In the genomic region with DNA sequence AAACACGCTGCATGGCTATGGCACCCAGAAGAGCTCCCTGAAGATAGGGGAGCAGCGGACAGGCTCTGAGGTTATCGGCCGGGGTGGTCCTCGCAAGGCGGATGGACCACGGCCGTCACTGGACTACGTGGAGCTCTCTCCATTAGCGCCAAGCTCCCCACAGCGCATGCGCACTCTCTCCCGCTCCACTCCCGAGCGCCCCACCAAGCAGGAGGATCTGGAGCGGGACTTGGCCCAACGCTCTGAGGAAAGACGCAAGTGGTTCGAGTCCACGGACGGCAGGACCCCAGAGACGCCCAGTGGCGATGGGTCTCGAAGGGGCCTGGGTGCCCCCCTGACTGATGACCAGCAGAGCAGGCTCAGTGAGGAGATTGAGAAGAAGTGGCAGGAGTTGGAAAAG, we compare ENCODE assay signal across 14 mouse cellular contexts. TPM values are rescaled to one million over a fixed set of nuclear protein-coding genes. Genes with fewer than 3 reads are reported as not detected.
A peak's percentile ranks its signal among the peaks of the same experiment; 100 is the strongest.
DNase-seq lines count a peak whose midpoint lies in the region.
"Had no signal": no experiment of that assay in that cellular context is flagged by ENCODE, and none has a peak within 500 bp of the region (broad histone marks: within the 10 kb centered on the region; RNA-seq: fewer than 3 reads in every experiment).

No protein-coding gene starts in this region.

- intact Hi-C loops in heart, postnatal 25 days (cut with DNase I), result no loop called here

- DNase-seq in heart, adult 11 months, result peak; percentile 88
- DNase-seq in heart, postnatal 25 days (ENCODE audit: low spot score), result no peak
- peak; percentile 32 for DNase-seq in ES-CJ7 (ENCODE audit: low read depth, low spot score)
- peak; percentile 67 for DNase-seq in R1 (ENCODE audit: low read depth, low spot score)
- no peak for DNase-seq in right cerebral cortex, postnatal 4 days
- no peak for DNase-seq in kidney, postnatal 4 days
- no peak for DNase-seq in thymus, postnatal 36 days
- DNase-seq: adrenal gland, adult 8-10 months; adrenal gland, postnatal 36 days; cerebellum, adult 11 months; cerebellum, adult 9-10 months; cerebellum, postnatal 25 days; forebrain, postnatal 0 days had no signal

RNA-seq across cellular contexts. Expression of a gene that starts 35.3 kb away (rescaled TPM):
- 10 to 100 TPM; 95.9 to 98.4 TPM for total RNA-seq in heart, postnatal 25 days (2021)

RNA-seq across cellular contexts. Expression of a gene that starts 45.4 kb away (rescaled TPM):
- 10 to 100 TPM; 36.0 to 39.8 TPM for total RNA-seq in heart, postnatal 25 days (2021)

RNA-seq across cellular contexts. Expression of a gene that starts 48.8 kb away (rescaled TPM):
- total RNA-seq in heart, postnatal 25 days (2021), result not detected
- total RNA-seq: G1E had no signal

RNA-seq across cellular contexts. Expression of a gene that starts 58.2 kb away (rescaled TPM):
- total RNA-seq in heart, postnatal 25 days (2021), result 10 to 100 TPM; 15.6 to 16.9 TPM

Comparison
In these comparisons a context has a peak if more than half of its experiments do, and no peak if none do; other contexts are left out.
1. DNase-seq: peak in heart, adult 11 months (single experiment), ES-CJ7 (single experiment) and R1 (single experiment); none in heart, postnatal 25 days (single experiment), right cerebral cortex, postnatal 4 days (single experiment), kidney, postnatal 4 days (0 of 2) and thymus, postnatal 36 days (0 of 2).